Mouse (Mus musculus): ENCODE data around the gene Apol6.

DNA sequence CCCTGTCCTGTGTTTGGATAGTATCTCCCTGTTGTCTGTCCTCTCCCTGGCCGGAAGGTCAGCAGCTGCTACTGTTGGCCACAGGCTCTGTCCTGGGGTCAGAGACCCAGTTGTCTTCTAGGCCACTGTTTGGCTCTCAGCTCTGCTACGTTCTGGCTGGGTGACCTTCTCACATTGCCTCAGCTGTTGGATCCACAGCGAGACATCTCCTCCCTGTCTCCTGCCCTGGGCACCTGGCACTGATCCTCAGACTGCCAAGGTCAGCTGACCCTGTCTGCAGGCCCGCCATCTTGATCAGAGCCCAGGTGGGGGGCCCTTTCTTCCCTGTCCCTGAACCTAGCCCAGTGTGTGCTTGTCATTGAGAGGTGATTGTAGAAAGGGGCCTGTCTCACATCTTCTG is 29.5 kb upstream of the Apol6 start:
- TF ChIP-seq POLR2A (IDR thresholded peaks at IDR 0.05; ENCODE audit: low read depth, low read length) = no peak
- TF ChIP-seq CTCF (IDR thresholded peaks at IDR 0.05; ENCODE audit: extremely low read depth, insufficient read depth, insufficient read length, insufficient replicate concordance) = no peak

All from spleen, adult 2 months (tissue).